Mouse (Mus musculus): Measurements from ENCODE around the gene Rpl27a.

DNA sequence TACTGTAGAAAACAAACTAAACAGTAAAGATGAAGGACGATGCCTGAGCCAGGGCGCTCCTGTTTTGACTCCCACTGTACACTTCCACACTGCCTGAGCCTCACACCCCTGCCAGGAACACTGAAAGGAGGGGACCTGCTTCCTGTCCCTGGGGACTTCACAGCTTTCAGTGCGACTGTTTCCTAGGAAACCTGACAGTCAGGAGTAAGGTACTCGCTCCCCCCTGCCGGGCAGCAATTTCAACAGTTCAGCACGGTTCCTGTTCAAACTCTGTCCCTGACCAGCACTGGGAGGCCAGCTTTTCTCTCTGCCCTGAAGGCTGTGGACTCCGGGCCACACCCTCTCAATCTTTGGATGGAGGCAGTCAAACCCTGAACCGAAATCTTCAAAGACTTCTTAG lies 11.8 kb upstream of the Rpl27a start:
- TF ChIP-seq CTCF (IDR thresholded peaks at IDR 0.05; ENCODE audit: low read depth, low read length) (no peak), POLR2A (IDR thresholded peaks at IDR 0.05; ENCODE audit: borderline replicate concordance, low read depth, low read length) (no peak)
